Mouse (Mus musculus): Measurements from ENCODE around the gene Syt16. TPM values are rescaled to one million over a fixed set of nuclear protein-coding genes. Genes with fewer than 3 reads are reported as not detected.

Syt16 gene
- total RNA-seq, 2 experiments from 2014 or later, result not detected

DNA sequence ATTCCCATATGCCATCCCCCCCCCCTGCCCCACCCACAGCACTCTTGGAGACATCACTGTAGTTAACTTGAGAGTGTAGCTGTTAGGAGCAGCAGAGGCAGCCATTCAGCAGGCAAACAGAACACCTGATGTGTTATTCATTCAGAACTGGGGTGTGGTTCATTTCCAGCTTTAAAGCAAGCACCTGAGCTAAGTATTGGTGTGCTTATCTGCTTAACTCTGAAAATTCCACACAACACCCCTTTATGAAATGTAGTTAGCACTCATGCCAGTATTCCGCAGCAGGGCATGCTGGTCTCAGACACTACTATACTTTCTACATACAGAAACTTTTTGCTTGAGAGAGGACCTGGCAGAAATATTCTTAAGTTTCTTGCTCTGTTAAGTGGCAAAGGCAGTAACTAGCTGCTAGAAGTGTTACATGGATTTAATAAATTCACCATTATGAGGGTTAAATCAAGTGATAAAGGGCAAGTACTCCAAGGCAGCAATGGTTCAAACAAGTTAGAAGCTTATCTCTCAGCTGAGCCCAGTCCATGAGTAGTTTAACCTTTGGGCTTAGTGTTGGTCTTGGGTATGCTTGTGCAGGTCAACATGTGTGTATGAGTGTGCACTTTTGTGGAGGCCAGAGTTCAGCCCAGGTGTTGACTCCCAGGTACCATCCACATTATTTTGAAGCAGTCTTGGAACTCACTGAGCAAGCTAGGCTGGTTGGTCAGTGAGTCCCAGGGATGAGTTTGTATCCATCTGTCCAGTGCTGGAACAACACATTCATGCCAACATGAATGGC is 92.1 kb downstream of the Syt16 start:
- DNase-seq, result no peak
- TF ChIP-seq CTCF (IDR thresholded peaks at IDR 0.05), result no peak
- Histone ChIP-seq H3K27ac (no peak overlapping the region), H3K4me3 (no peak overlapping the region)
- intact Hi-C loops (cut with DNase I), result no loop called here

DNA sequence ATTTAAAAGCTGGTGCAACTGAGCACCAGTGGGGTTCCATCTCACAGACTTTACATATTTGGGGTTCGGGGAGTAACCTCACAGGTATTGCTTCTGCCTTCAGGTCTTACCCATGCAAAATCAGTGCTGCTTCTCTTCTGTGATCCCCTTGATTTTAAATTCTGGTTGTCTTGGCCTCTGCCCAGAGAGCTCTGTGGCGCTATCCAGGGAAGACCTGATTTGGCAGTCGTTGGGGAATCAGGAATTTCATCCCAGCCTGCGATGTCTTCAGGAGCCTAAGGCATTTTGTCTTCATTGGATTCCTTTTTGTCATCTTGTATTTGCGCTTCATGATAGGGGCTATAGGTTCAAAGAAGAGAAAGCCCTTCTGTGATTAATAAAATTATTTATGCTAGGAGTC is 95.1 kb downstream of the Syt16 start:
- DNase-seq, result no peak
- intact Hi-C loops (cut with DNase I), result no loop called here
- no peak overlapping the region for H3K27ac ChIP-seq
- no peak for TF ChIP-seq CTCF (IDR thresholded peaks at IDR 0.05)
- H3K4me3 ChIP-seq, result no peak overlapping the region

DNA sequence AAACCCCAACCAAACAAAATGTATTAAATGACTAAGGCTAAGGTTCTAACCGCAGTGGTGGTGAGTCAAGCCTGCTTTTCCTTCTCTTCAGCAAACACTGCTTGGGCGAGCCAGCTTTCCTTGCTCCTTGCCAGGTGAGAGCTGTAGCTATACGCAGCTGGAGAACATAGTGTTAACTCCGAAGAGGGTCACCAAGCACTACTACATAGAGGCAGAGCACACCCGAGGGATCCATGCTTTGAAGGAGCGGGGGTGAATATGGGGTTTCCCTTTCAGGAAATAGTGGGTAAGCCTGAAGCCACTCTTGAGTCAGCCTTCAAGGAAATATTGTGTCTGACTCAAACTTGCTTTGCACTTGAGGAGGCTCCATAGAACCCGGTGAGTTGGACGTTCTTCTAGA is 95.6 kb downstream of the Syt16 start:
- TF ChIP-seq CTCF (IDR thresholded peaks at IDR 0.05), result no peak
- Histone ChIP-seq H3K4me3 (no peak overlapping the region), H3K27ac (no peak overlapping the region)
- no peak for DNase-seq
- intact Hi-C loops (cut with DNase I), result no loop called here

DNA sequence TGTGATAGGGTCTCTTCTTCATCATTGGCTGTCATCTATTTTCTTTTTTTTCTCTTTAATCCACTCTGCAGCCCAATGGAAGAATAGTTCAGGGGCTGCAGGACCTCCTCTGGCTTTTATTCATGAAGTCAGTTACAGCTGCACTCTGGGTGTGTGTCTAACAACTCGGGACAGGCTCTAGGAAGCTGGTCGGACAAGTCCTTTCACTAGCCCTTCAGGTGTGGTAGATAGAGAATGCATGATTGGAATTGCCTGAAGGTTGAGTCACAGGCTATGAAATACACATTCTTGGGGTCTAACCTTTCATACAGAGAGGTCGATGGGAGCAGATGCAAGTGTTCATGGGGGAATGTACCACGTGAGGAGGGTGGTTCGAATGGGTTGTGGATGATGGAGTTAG is 97.2 kb downstream of the Syt16 start:
- intact Hi-C loops (cut with DNase I), result no loop called here
- TF ChIP-seq CTCF (IDR thresholded peaks at IDR 0.05), result no peak
- Histone ChIP-seq H3K4me3 (no peak overlapping the region), H3K27ac (no peak overlapping the region)
- no peak for DNase-seq

DNA sequence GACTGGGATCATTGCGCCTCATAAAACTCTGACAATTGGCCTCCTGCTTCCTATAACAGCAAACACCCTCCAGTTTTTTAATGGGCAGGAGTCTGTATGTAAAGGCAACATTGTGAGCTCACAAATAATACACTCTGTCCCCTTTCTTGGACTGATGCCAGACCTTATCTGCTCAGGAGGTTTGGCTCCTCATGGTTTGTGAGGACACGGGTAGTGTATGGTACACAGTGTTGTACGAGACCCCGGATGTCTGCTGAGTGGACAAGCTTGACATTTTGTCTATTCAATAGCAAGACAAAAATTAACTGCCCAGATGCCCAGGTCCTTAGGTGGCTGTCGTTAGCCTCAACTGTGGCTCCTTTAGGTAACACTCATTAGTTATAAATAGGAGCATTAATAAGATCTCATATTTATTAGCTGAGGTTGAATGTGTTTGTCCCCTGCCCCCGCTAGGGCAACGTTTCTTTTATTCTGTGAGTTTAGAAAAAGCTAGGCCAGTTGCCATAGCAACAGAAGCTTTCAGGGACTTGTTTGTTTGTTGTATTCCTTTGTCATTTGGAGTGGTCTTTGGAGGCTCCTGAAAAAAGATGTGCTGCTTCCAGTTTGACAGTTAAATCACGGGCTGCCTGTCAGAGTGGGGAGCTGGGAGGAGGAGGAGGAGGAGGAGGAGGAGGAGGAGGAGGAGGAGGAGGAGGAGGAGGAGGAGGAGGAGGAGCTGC is 101.3 kb downstream of the Syt16 start:
- H3K27ac ChIP-seq, result no peak overlapping the region
- no peak for TF ChIP-seq CTCF (IDR thresholded peaks at IDR 0.05)
- no peak for DNase-seq
- H3K4me3 ChIP-seq, result no peak overlapping the region
- intact Hi-C loops (cut with DNase I), result no loop called here

DNA sequence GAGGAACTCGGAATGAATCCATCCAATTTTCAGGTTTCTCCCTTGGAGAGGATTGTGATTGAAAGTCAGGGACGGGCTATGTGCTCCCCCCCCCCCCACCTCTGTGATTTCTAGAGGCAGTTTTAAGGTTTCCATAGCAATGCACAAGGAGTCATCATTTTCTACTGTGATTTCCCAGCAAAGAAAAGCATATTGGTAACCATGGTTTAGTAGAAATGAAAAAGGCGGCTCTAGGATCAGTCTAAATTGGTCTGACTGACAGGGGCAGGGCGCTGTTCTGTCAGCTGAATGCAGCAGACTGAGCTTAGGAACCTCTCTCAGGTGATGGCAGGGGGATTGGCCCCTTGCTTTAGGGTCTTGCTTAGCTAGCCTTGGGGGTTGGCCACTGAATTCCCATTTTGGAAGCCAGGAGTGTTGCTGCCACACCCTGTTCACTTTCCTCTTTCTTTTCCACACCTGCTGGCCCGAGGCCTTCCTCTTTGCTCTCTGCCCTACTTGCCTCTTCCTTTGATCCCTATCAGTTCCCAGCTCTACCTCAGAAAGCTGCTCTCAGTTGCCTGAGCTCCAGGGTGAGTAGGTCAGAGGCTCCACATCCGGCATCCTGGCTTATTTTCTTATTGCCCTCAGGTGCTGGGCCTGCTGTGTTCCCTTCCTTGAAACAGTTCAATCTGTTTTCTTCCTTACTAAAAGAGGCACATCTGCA is 108.5 kb downstream of the Syt16 start:
- H3K27ac ChIP-seq, result no peak overlapping the region
- no peak for TF ChIP-seq CTCF (IDR thresholded peaks at IDR 0.05)
- DNase-seq, result no peak
- intact Hi-C loops (cut with DNase I), result no loop called here
- no peak overlapping the region for H3K4me3 ChIP-seq

DNA sequence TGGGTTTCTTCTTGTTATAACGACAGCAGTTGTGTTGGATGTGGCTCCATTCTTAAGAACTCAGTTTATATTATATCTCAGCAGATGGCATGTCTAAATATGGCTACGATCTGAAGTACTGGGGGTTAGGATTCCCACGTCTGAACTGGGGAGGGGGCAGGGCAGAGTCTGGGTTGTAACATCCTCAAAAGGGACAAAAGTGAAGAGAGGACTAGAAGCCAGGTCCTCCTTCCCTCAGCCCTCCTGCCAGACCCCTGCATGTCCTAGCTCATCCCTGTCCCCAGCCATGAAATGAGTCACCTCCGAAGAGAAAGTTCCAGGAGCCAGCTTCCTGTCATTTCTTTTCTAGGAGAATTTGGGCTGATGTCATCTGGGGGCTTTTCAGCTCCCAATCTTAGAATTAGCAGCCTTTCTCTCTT is 111.2 kb downstream of the Syt16 start:
- intact Hi-C loops (cut with DNase I), result no loop called here
- Histone ChIP-seq H3K4me3 (no peak overlapping the region), H3K27ac (no peak overlapping the region)
- TF ChIP-seq CTCF (IDR thresholded peaks at IDR 0.05), result no peak
- DNase-seq, result no peak

DNA sequence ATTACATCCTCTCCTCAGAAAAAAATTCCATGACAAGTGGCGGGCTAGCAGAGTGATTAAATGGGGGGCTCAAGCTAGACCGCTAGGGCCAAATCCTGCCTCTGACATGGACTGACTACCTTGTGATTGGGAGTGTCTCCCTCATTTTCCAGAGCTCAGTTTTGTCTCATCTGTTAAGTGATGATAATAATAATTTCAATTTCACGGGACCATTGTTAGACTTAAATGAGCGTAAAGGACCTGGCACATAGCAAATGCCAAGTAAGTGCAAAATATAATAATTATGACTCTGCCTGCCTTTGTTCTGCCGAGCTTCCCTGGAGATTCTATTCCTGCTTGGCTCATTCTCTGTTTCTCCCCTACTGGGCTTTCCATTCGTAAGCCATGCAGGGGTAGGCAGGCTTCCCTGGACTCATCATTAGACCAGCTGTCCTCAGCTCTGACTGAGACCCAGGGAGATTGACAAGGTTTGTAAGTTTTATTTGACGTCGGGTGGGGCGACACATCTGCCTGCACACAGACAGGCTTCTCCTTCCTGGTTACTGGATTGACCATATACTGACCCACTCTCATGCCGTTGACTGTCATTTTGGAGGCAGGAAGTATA is 112.1 kb downstream of the Syt16 start:
- intact Hi-C loops (cut with DNase I), result no loop called here
- no peak overlapping the region for H3K27ac ChIP-seq
- no peak overlapping the region for H3K4me3 ChIP-seq
- DNase-seq, result no peak
- no peak for TF ChIP-seq CTCF (IDR thresholded peaks at IDR 0.05)

DNA sequence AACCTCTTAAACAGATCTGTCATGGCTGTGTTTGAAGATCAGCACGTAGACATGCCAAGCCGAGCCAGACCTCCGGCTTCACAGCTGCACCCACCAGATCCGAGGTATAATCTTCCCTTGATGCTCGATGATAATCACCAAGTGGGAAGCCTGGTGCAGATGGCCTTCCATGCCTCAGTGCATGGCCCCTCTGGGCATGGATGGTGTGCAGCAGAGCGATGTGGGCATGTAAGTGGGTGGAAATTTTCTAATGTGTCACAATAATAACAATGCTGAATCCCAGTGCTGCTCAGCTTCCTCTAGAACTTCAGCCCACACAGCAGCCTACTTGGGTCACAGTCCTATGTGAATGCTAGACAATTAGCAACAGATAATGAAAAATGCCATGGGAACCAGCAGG is 119.4 kb downstream of the Syt16 start:
- no peak for TF ChIP-seq CTCF (IDR thresholded peaks at IDR 0.05)
- intact Hi-C loops (cut with DNase I), result no loop called here
- DNase-seq, result no peak

DNA sequence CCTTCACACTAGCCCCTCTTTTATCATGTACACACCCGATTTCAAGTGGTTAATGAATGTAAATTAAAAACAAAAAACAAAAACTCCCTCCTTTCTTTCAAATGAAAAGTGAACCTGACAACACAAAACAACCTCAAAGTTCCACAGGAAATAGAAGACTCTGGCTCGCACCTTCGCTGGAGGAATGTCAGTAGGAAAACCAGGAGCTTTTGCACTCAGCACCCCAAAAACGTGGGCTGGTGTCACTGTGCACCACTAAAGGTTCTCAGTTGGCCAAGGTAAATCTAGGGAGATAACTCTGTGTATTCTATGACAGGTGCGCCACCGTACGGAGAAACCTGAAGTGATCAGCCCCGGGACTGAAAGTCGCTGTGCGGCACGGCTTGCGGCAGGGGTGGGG is 128.3 kb downstream of the Syt16 start:
- Histone ChIP-seq H3K4me3 (no peak overlapping the region), H3K27ac (no peak overlapping the region)
- no peak for DNase-seq
- intact Hi-C loops (cut with DNase I), result no loop called here
- TF ChIP-seq CTCF (IDR thresholded peaks at IDR 0.05), result no peak

More for the DNA sequence above, 119.4 kb downstream of the Syt16 start:
- no peak overlapping the region for H3K27ac ChIP-seq
- no peak overlapping the region for H3K4me3 ChIP-seq

DNA sequence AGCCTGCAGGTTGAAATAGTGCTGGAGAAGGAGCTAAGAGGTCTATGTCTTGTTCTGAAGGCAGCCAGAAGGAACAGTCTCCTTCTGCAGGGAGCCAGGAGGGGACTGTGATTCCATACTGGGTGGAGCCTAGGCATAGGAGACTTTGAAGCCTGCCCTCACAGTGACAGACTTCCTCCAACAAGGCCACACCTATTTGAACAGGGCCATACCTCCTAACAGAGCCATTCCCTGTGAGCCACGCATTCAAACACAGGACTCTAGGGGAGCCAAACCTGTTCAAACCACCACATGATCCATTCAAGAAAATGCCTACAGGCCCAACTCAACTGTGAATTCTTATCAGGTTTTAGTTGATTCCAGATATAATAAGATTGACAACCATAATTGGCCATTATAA is 130.8 kb downstream of the Syt16 start:
- Histone ChIP-seq H3K4me3 (no peak overlapping the region), H3K27ac (no peak overlapping the region)
- no peak for DNase-seq
- no peak for TF ChIP-seq CTCF (IDR thresholded peaks at IDR 0.05)
- intact Hi-C loops (cut with DNase I), result no loop called here

DNA sequence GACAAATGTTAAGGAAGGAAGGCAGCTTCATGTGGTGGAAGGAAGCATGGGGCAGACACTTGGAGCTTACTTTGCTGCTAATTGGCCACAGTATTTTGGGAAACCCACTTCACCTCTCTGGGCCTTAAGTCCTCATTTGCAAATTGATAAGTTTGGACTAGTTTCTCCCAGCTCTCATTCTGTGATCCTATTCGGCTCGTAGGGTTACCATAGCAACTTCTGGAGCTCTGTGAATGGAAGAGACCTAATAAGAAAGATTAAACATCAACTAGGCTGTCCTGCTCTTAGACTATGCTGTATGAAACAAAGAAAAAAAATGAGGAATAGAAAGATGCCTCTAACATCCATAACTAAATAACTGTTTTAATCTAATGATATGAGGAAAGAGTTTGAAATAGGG is 134.3 kb downstream of the Syt16 start:
- TF ChIP-seq CTCF (IDR thresholded peaks at IDR 0.05), result no peak
- intact Hi-C loops (cut with DNase I), result no loop called here

DNA sequence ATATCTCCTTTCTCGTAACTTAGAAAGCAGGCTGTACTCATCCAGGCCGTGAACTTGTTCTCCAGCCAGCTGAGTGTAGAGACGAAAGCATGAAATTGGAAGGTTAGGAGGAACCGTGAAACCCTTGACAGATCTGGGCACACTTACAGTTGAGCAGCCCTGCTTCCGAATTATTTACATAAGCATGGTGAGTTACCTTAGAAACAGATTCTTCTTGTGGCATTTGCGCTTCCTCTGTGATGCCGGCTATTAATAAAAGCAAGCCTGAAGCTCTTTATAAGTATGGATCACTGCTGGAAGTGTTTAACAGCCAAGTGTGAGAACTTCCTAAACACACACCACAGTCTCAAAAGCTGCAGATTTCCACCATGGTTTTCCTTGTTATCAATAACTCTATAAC is 144.7 kb downstream of the Syt16 start:
- Histone ChIP-seq H3K4me3 (no peak overlapping the region), H3K27ac (no peak overlapping the region)
- DNase-seq, result no peak
- intact Hi-C loops (cut with DNase I), result no loop called here
- TF ChIP-seq CTCF (IDR thresholded peaks at IDR 0.05), result no peak

More for the DNA sequence above, 134.3 kb downstream of the Syt16 start:
- no peak overlapping the region for H3K27ac ChIP-seq
- no peak for DNase-seq
- H3K4me3 ChIP-seq, result no peak overlapping the region
